Mouse (Mus musculus) MEL (cell line): Measurements from ENCODE around the gene Crhr2. TPM values are rescaled to one million over a fixed set of nuclear protein-coding genes. Genes with fewer than 3 reads are reported as not detected.

Experiments
- DNase-seq: peaks from one replicate; pipeline ENCODE4 v3.0.0; 2011; ENCODE audit warnings: low read depth, low spot score
- H3K27ac ChIP-seq: 2 replicates; pipeline ENCODE4 v1.5.1; 2012; ENCODE audit warnings: low read depth, mild to moderate bottlenecking, control low read depth, low read length, moderate library complexity; ENCODE audit not compliant: control insufficient read depth
- H3K27me3 ChIP-seq, 2 experiments: fragments of 150-350 bp in 1 of 2; sonication (generic) in 1 of 2; 2 replicates each; pipeline ENCODE4 v1.6.1; 2012; ENCODE audit warnings: low read length in 2 of 2, mild to moderate bottlenecking in 2 of 2, improper control_type of control experiment in 1 of 2, moderate library complexity in 1 of 2; ENCODE audit not compliant: insufficient read depth in 2 of 2, control insufficient read depth in 1 of 2
- H3K36me3 ChIP-seq, 2 experiments: 2 replicates each; pipeline ENCODE4 v1.6.1; 2012 to 2014; ENCODE audit warnings: low read length in 2 of 2, improper control_type of control experiment in 1 of 2, inconsistent platforms in 1 of 2, mild to moderate bottlenecking in 1 of 2; ENCODE audit not compliant: insufficient read depth in 2 of 2, control insufficient read depth in 1 of 2
- H3K4me1 ChIP-seq, 2 experiments: fragments of 150-350 bp in 1 of 2; sonication (generic) in 1 of 2; 2 replicates each; pipeline ENCODE4 v1.6.1; 2012; ENCODE audit warnings: low read length in 2 of 2, improper control_type of control experiment in 1 of 2, mild to moderate bottlenecking in 1 of 2; ENCODE audit not compliant: insufficient read depth in 2 of 2, control insufficient read depth in 1 of 2
- H3K4me3 ChIP-seq, 2 experiments: fragments of 150-350 bp in 1 of 2; sonication (generic) in 1 of 2; 2 replicates each; pipeline ENCODE4 v1.5.1; 2012; ENCODE audit warnings: low read depth in 2 of 2, low read length in 2 of 2, mild to moderate bottlenecking in 2 of 2, moderate library complexity in 2 of 2, control low read depth in 1 of 2, improper control_type of control experiment in 1 of 2; ENCODE audit not compliant: control insufficient read depth in 1 of 2, insufficient read depth in 1 of 2
- H3K79me2 ChIP-seq: 2 replicates; pipeline ENCODE4 v1.6.1; 2012; ENCODE audit warnings: mild to moderate bottlenecking, low read length, moderate library complexity; ENCODE audit not compliant: control insufficient read depth, poor library complexity, insufficient read depth
- H3K9ac ChIP-seq: 2 replicates; pipeline ENCODE4 v1.6.1; 2012; ENCODE audit warnings: low read depth, mild to moderate bottlenecking, control low read depth, low read length, moderate library complexity; ENCODE audit not compliant: control insufficient read depth, poor library complexity, severe bottlenecking
- H3K9me3 ChIP-seq: fragments of 150-350 bp; sonication (generic); replicated peaks from 2 replicates; pipeline ENCODE4 v1.6.1; 2012; ENCODE audit warnings: mild to moderate bottlenecking, low read length, improper control_type of control experiment, moderate library complexity; ENCODE audit not compliant: insufficient read depth
- BHLHE40 ChIP-seq: IDR thresholded peaks from 2 replicates; pipeline ENCODE4 v1.6.1; 2012; ENCODE audit warnings: low read depth, mild to moderate bottlenecking, inconsistent platforms, low read length, improper control_type of control experiment, borderline replicate concordance
- CHD1 ChIP-seq: IDR thresholded peaks from 2 replicates; pipeline ENCODE4 v1.6.1; 2012; ENCODE audit warnings: low read depth, mild to moderate bottlenecking, inconsistent platforms, low read length, improper control_type of control experiment
- CHD2 ChIP-seq: IDR thresholded peaks from 2 replicates; pipeline ENCODE4 v1.6.1; 2011; ENCODE audit warnings: low read length, improper control_type of control experiment
- ELF1 ChIP-seq: IDR thresholded peaks from 2 replicates; pipeline ENCODE4 v1.6.1; 2014; ENCODE audit warnings: low read depth, mild to moderate bottlenecking, inconsistent platforms, low read length, improper control_type of control experiment, moderate library complexity
- EP300 ChIP-seq, 2 experiments: IDR thresholded peaks; 2 replicates each; pipeline ENCODE4 v1.6.1; 2011; ENCODE audit warnings: improper control_type of control experiment in 2 of 2, low read length in 2 of 2, low read depth in 1 of 2, mild to moderate bottlenecking in 1 of 2
- GABPA ChIP-seq: IDR thresholded peaks from 2 replicates; pipeline ENCODE4 v1.6.1; 2012; ENCODE audit warnings: low read depth, mild to moderate bottlenecking, inconsistent platforms, low read length, improper control_type of control experiment, moderate library complexity
- GATA1 ChIP-seq: IDR thresholded peaks from 2 replicates; pipeline ENCODE4 v1.6.1; 2011; ENCODE audit warnings: low read depth, low read length, improper control_type of control experiment
- JUND ChIP-seq: IDR thresholded peaks from 2 replicates; pipeline ENCODE4 v1.6.1; 2011; ENCODE audit warnings: low read depth, mild to moderate bottlenecking, improper control_type of control experiment, low read length
- MAFK ChIP-seq: IDR thresholded peaks from 2 replicates; pipeline ENCODE4 v1.6.1; 2011; ENCODE audit warnings: low read depth, mild to moderate bottlenecking, low read length, improper control_type of control experiment, borderline replicate concordance
- MAX ChIP-seq: IDR thresholded peaks from 2 replicates; pipeline ENCODE4 v1.6.1; 2011; ENCODE audit warnings: low read length, improper control_type of control experiment
- MAZ ChIP-seq: IDR thresholded peaks from 2 replicates; pipeline ENCODE4 v1.6.1; 2012; ENCODE audit warnings: low read depth, mild to moderate bottlenecking, inconsistent platforms, low read length, improper control_type of control experiment
- MYB ChIP-seq: IDR thresholded peaks from 2 replicates; pipeline ENCODE4 v1.6.1; 2011; ENCODE audit warnings: mild to moderate bottlenecking, low read depth, low read length, improper control_type of control experiment
- NELFE ChIP-seq: IDR thresholded peaks from 2 replicates; pipeline ENCODE4 v1.6.1; 2011; ENCODE audit warnings: low read depth, low read length, improper control_type of control experiment
- POLR2AphosphoS2 ChIP-seq: IDR thresholded peaks from 2 replicates; pipeline ENCODE4 v1.6.1; 2011; ENCODE audit warnings: low read length, improper control_type of control experiment
- POLR2AphosphoS5 ChIP-seq: IDR thresholded peaks from 2 replicates; pipeline ENCODE4 v1.6.1; 2012; ENCODE audit warnings: low read depth, borderline replicate concordance, mild to moderate bottlenecking, inconsistent platforms, low read length, moderate library complexity, mixed read lengths
- RAD21 ChIP-seq: IDR thresholded peaks from 2 replicates; pipeline ENCODE4 v1.6.1; 2011; ENCODE audit warnings: mild to moderate bottlenecking, low read depth, low read length, improper control_type of control experiment
- RCOR1 ChIP-seq: IDR thresholded peaks from 2 replicates; pipeline ENCODE4 v1.6.1; 2012; ENCODE audit warnings: low read depth, mild to moderate bottlenecking, inconsistent platforms, low read length, improper control_type of control experiment
- SIN3A ChIP-seq: IDR thresholded peaks from 2 replicates; pipeline ENCODE4 v1.6.1; 2012; ENCODE audit warnings: low read length, improper control_type of control experiment, inconsistent platforms
- TAL1 ChIP-seq: IDR thresholded peaks from 2 replicates; pipeline ENCODE4 v1.6.1; 2012; ENCODE audit warnings: mild to moderate bottlenecking, inconsistent platforms, low read length, moderate library complexity, mixed read lengths
- UBTF ChIP-seq: IDR thresholded peaks from 2 replicates; pipeline ENCODE4 v1.6.1; 2012; ENCODE audit warnings: low read depth, mild to moderate bottlenecking, inconsistent platforms, low read length, improper control_type of control experiment, moderate library complexity, borderline replicate concordance; ENCODE audit not compliant: insufficient read depth
- ZKSCAN1 ChIP-seq: IDR thresholded peaks from 2 replicates; pipeline ENCODE4 v1.6.1; 2012; ENCODE audit warnings: low read depth, mild to moderate bottlenecking, inconsistent platforms, low read length, improper control_type of control experiment, moderate library complexity
- ZMIZ1 ChIP-seq: IDR thresholded peaks from 2 replicates; pipeline ENCODE4 v1.6.1; 2012; ENCODE audit warnings: low read depth, mild to moderate bottlenecking, inconsistent platforms, low read length, improper control_type of control experiment, moderate library complexity
- ZNF384 ChIP-seq: IDR thresholded peaks from 2 replicates; pipeline ENCODE4 v1.6.1; 2012; ENCODE audit warnings: low read depth, mild to moderate bottlenecking, inconsistent platforms, low read length, improper control_type of control experiment
- polyA plus RNA-seq, 2 experiments: library from polyadenylated mRNA; stranded (reverse) in 1 of 2; unstranded in 1 of 2; fragments of >175 nt in 1 of 2; fragments of >200 nt in 1 of 2; gene quantifications; 2 replicates each; pipeline versions ENCODE4 v1.2.1 to v1.2.4; 2012; ENCODE audit warnings: low replicate concordance in 2 of 2, low read depth in 1 of 2; ENCODE audit not compliant: insufficient read length in 2 of 2, insufficient read depth in 1 of 2, missing spikeins in 1 of 2
- total RNA-seq: library from RNA; depleted of rRNA; stranded (reverse); fragments of 300-350 nt; gene quantifications from 2 replicates; pipeline ENCODE4 v1.2.3, GENCODE M21; 2012

The Crhr2 gene
- total and polyA plus RNA-seq, 3 experiments: not detected

- Histone ChIP-seq H3K9me3 (no peaks in the 10 kb centered on the region), H3K4me1 (no peaks in the 10 kb centered on the region), H3K4me3 (no peak overlapping the region), H3K36me3 (peaks cover 0 to 50% of the 10 kb centered on the region in 2 experiments; a peak in 2 of 4 replicates), H3K27me3 (no peaks in the 10 kb centered on the region), H3K9ac (no peak overlapping the region), H3K79me2 (no peaks in the 10 kb centered on the region; the same call in 1 of the 2 replicates), H3K27ac (no peak overlapping the region)
- no peak for DNase-seq
- TF ChIP-seq BHLHE40: no peak
These were observed 71.5 kb downstream of the Crhr2 start for GRCm38 (mm10) chr6:55061328-55061727.

DNA sequence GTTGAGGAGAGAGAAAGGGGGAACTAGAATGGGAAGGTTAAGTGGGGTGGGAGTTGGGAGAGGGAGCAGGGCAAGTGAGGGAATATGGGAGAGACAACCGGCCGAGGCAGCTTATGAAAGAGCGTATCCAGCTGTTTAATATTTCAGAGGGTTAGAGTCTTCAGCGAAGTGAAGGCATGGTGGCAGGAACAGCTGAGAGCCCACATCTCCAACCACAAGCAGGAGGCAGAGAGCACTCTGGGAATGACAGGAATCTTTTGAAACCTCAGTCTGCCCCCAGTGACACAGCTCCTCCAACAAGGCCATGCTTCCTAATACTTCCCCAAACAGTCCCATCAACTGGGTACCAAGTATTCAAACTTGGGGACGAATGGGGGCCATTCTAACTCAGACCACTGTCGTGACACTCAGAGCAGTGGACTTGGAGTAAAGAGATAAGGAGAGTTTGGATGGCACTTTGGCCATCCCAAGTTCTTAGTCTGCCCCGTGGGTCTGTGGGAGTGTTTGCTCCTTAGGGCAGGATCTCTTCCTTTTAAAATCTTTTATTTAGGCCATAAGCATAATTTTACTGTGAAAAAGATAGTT is 72.5 kb downstream of the Crhr2 start:
- peaks cover 0 to 52% of the 10 kb centered on the region in 2 experiments; a peak in 2 of 4 replicates for H3K36me3 ChIP-seq

GRCm38 (mm10) chr6:55057427-55057826 is 75.4 kb downstream of the Crhr2 start:
- Histone ChIP-seq H3K4me3 (no peak overlapping the region), H3K27me3 (no peaks in the 10 kb centered on the region), H3K27ac (no peak overlapping the region), H3K9me3 (no peaks in the 10 kb centered on the region), H3K79me2 (no peaks in the 10 kb centered on the region), H3K4me1 (no peaks in the 10 kb centered on the region), H3K36me3 (peaks cover 0 to 56% of the 10 kb centered on the region in 2 experiments; a peak in 2 of 4 replicates), H3K9ac (no peak overlapping the region)
- TF ChIP-seq MAFK (no peak), CHD2 (no peak), UBTF (no peak), POLR2AphosphoS2 (no peak), GATA1 (no peak), ZNF384 (no peak), MAX (no peak), MAZ (no peak), RCOR1 (no peak), ZMIZ1 (no peak), BHLHE40 (no peak)
- no peak for DNase-seq

More for the DNA sequence above, 72.5 kb downstream of the Crhr2 start:
- H3K4me3 ChIP-seq: no peak overlapping the region
- no peak for TF ChIP-seq GABPA
- TF ChIP-seq MYB: no peak
- no peak for TF ChIP-seq RCOR1
- no peak for TF ChIP-seq POLR2AphosphoS5
- TF ChIP-seq EP300 (IDR thresholded peaks at IDR 0.05; ENCODE audit: low read depth in 1 of 2, low read length in 2 of 2): no peak
- no peak for TF ChIP-seq CHD2
- no peak for TF ChIP-seq TAL1
- TF ChIP-seq RAD21: no peak
- TF ChIP-seq ZKSCAN1: no peak
- no peak for TF ChIP-seq SIN3A
- no peak for TF ChIP-seq UBTF
- TF ChIP-seq JUND: no peak
- no peak for TF ChIP-seq ELF1
- no peak for TF ChIP-seq NELFE
- TF ChIP-seq CHD1: no peak
- TF ChIP-seq, all 39 proteins: peak for 0
- Histone ChIP-seq H3K9me3 (no peaks in the 10 kb centered on the region), H3K79me2 (no peaks in the 10 kb centered on the region; the same call in 1 of the 2 replicates), H3K27me3 (no peaks in the 10 kb centered on the region), H3K9ac (no peak overlapping the region), H3K27ac (no peak overlapping the region), H3K4me1 (no peaks in the 10 kb centered on the region)
- no peak for DNase-seq
